In genomic region chr2:38100289-38100688, GRCm38 (mm10) we compare ENCODE assay signal across 11 mouse cellular contexts.
A peak's percentile ranks its signal among the peaks of the same experiment; 100 is the strongest.
DNase-seq lines count a peak whose midpoint lies in the region; ATAC-seq and TF ChIP-seq lines count a peak whose summit lies in the region.
"Had no signal": no experiment of that assay in that cellular context is flagged by ENCODE, and none has a peak within 500 bp of the region (broad histone marks: within the 10 kb centered on the region; RNA-seq: fewer than 3 reads in every experiment).

No protein-coding gene starts in this region.

- H3K4me3 ChIP-seq in intestine, postnatal 0 days (ENCODE audit: low read depth, low read length): no peak overlapping the region
- H3K4me3 ChIP-seq: heart, embryonic 10.5 days; liver, embryonic 15.5 days; neural tube, embryonic 12.5 days had no signal

- no peak overlapping the region for H3K27ac ChIP-seq in intestine, postnatal 0 days (ENCODE audit: low read depth, low read length)
- H3K27ac ChIP-seq: heart, embryonic 10.5 days; liver, embryonic 15.5 days; neural tube, embryonic 12.5 days had no signal

- H3K9me3 ChIP-seq in intestine, postnatal 0 days (ENCODE audit: control insufficient read depth): no peaks in the 10 kb centered on the region
- H3K9me3 ChIP-seq: heart, embryonic 10.5 days; liver, embryonic 15.5 days; neural tube, embryonic 12.5 days had no signal

- no peak overlapping the region for H3K9ac ChIP-seq in intestine, postnatal 0 days (ENCODE audit: low read depth, low read length)
- H3K9ac ChIP-seq: liver, embryonic 15.5 days; neural tube, embryonic 12.5 days had no signal

- H3K4me1 ChIP-seq in intestine, postnatal 0 days (replicated peaks; ENCODE audit: control insufficient read depth, insufficient read depth, low read length): no peaks in the 10 kb centered on the region

- whole genome bisulfite sequencing in intestine, postnatal 0 days: 73% methylated on average over 7 of the region's 7 CpGs

- no peak for ATAC-seq in cerebellum, adult (ENCODE audit: insufficient number of reproducible peaks, low FRiP score, low TSS enrichment)
- no peak for ATAC-seq in intestine, postnatal 0 days

- no peaks in the 10 kb centered on the region for H3K27me3 ChIP-seq in intestine, postnatal 0 days (replicated peaks; ENCODE audit: control insufficient read depth, insufficient read depth, low read length)
- H3K27me3 ChIP-seq: liver, embryonic 15.5 days; neural tube, embryonic 12.5 days had no signal

- no peak overlapping the region for H3K4me2 ChIP-seq in intestine, postnatal 0 days (replicated peaks; ENCODE audit: low read depth)
- H3K4me2 ChIP-seq: liver, embryonic 15.5 days; neural tube, embryonic 12.5 days had no signal

- no peak for TF ChIP-seq CTCF in intestine, postnatal 0 days (IDR thresholded peaks at IDR 0.05; ENCODE audit: low read depth)

- H3K36me3 ChIP-seq in intestine, postnatal 0 days (ENCODE audit: control insufficient read depth, insufficient read depth): no peaks in the 10 kb centered on the region
- H3K36me3 ChIP-seq: heart, embryonic 10.5 days; liver, embryonic 15.5 days; neural tube, embryonic 12.5 days had no signal

- peak; percentile 17 for DNase-seq in cerebellum, adult 11 months
- peak; percentile 9 for DNase-seq in thymus, postnatal 4 days
- no peak for DNase-seq in thymus, postnatal 10 days (ENCODE audit: low spot score in 2 of 2)
- DNase-seq in layer of hippocampus, adult 9-11 months: peak; percentile 38
- peak; percentile 8 for DNase-seq in skeletal muscle tissue, adult 2 months (ENCODE audit: low read depth, low spot score)
- no peak for DNase-seq in thymus, postnatal 0 days (ENCODE audit: low spot score)

Comparison
In these comparisons a context has a peak if more than half of its experiments do, and no peak if none do; other contexts are left out.
1. DNase-seq: peak in cerebellum, adult 11 months (single experiment), thymus, postnatal 4 days (single experiment), layer of hippocampus, adult 9-11 months (single experiment) and skeletal muscle tissue, adult 2 months (single experiment); none in thymus, postnatal 10 days (0 of 2) and thymus, postnatal 0 days (single experiment).